Comparison of ENCODE assay signal across 8 mouse cellular contexts in the genomic region with DNA sequence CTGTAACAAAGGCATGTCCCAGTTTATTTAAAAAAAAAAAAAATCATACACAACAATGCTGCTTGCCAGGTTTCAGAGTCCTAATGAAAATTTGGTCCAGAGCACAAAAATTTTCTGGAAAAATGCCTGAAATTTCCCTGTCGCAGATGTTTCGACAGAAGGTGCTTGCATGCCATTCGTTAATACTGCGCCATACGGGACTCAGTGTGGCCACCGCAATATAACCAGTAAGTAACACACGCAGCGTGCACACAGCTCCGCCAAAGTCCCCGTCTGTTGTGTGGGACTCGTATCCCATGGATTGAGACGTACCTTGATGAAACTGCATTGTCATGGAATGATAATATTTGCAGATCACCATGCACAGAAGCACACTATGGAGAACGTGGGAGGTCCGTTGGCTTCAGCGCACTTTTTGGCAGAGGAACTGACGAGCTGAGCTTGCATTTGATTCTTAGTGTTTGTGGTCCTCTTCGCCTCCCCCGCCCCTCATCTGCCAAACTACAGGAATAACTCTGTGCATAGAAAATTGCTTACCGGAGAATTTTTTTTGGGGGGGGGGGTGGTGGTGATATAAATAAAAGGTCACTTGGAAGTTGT.
DNase-seq lines count a peak whose midpoint lies in the region; ATAC-seq and TF ChIP-seq lines count a peak whose summit lies in the region.

No protein-coding gene starts in this region.

- H3K36me3 ChIP-seq in lung, embryonic 16.5 days (ENCODE audit: control insufficient read depth, insufficient read depth, low read length), result no peaks in the 10 kb centered on the region
- no peaks in the 10 kb centered on the region for H3K36me3 ChIP-seq in lung, postnatal 0 days (ENCODE audit: insufficient read depth, low read length)

- H3K27me3 ChIP-seq in lung, embryonic 16.5 days (ENCODE audit: control insufficient read depth, insufficient read depth, low read depth, low read length), result no peaks in the 10 kb centered on the region
- no peaks in the 10 kb centered on the region for H3K27me3 ChIP-seq in lung, postnatal 0 days (replicated peaks; ENCODE audit: insufficient read depth, low read length)

- peaks cover 6% of the 10 kb centered on the region for H3K4me1 ChIP-seq in lung, embryonic 16.5 days (replicated peaks; ENCODE audit: control insufficient read depth, insufficient read depth, low read length)
- no peaks in the 10 kb centered on the region for H3K4me1 ChIP-seq in lung, postnatal 0 days (ENCODE audit: insufficient read depth, low read depth, low read length)

- no peak for TF ChIP-seq CTCF in lung, postnatal 0 days (IDR thresholded peaks at IDR 0.05)

- no peaks in the 10 kb centered on the region for H3K9me3 ChIP-seq in lung, embryonic 16.5 days (ENCODE audit: control insufficient read depth, low read length)
- no peaks in the 10 kb centered on the region for H3K9me3 ChIP-seq in lung, postnatal 0 days (ENCODE audit: low read length)

- no peak for DNase-seq in lung, postnatal 25 days (ENCODE audit: low spot score)
- DNase-seq in cerebellum, adult 8-10 months, result peak; percentile 92
- peak; percentile 63 to 81 for DNase-seq in layer of hippocampus, adult 8-10 months (ENCODE audit: low spot score in 2 of 2)
- DNase-seq in right cerebral cortex, postnatal 25 days, result peak; percentile 58
- DNase-seq in urinary bladder, postnatal 25 days (ENCODE audit: low spot score), result no peak
- DNase-seq in lung, postnatal 0 days (ENCODE audit: low spot score), result no peak

- H3K9ac ChIP-seq in lung, embryonic 16.5 days (ENCODE audit: low read length), result no peak overlapping the region
- no peak overlapping the region for H3K9ac ChIP-seq in lung, postnatal 0 days (replicated peaks; ENCODE audit: low read depth)

- H3K27ac ChIP-seq in lung, embryonic 16.5 days (ENCODE audit: low read length), result no peak overlapping the region
- no peak overlapping the region for H3K27ac ChIP-seq in lung, postnatal 0 days (ENCODE audit: low read length)

- WGBS in lung, embryonic 16.5 days, result 71% methylated on average over 19 of the region's 19 CpGs
- WGBS in lung, postnatal 0 days, result 73% methylated on average over 19 of the region's 19 CpGs

- 0 out of 2 replicates have a peak overlapping the region, but pooled peaks have one; percentile 14 for H3K4me2 ChIP-seq in lung, embryonic 16.5 days (ENCODE audit: low read depth, low read length)
- H3K4me2 ChIP-seq in lung, postnatal 0 days (replicated peaks; ENCODE audit: low read depth, low read length), result no peak overlapping the region; the same call in 1 of the 2 replicates

- TF ChIP-seq EP300 in lung, postnatal 0 days (IDR thresholded peaks at IDR 0.05), result no peak

- no peak overlapping the region for H3K4me3 ChIP-seq in lung, embryonic 16.5 days (ENCODE audit: low read length)
- H3K4me3 ChIP-seq in lung, postnatal 0 days (ENCODE audit: low read depth, low read length), result no peak overlapping the region

- 0 out of 2 replicates have a peak, but pooled peaks have one; percentile 36 for ATAC-seq in lung, embryonic 16.5 days (ENCODE audit: low read depth)
- no peak for ATAC-seq in megakaryocyte progenitor cell, adult 5-6 weeks (replicated peaks; ENCODE audit: poor library complexity)
- ATAC-seq in lung, postnatal 0 days, result no peak

Comparison
In these comparisons a context has a peak if more than half of its experiments do, and no peak if none do; other contexts are left out.
1. DNase-seq: peak in cerebellum, adult 8-10 months (single experiment), layer of hippocampus, adult 8-10 months (2 of 2) and right cerebral cortex, postnatal 25 days (single experiment); none in lung, postnatal 25 days (single experiment), urinary bladder, postnatal 25 days (single experiment) and lung, postnatal 0 days (single experiment).